Mouse (Mus musculus): ENCODE measurements around the gene Cst8. TPM values are rescaled to one million over a fixed set of nuclear protein-coding genes. Genes with fewer than 3 reads are reported as not detected.
"Not testable (repeated sequence)": the region's sequence is repeated elsewhere in the genome, so short reads cannot be mapped to it uniquely, and the experiment has no call there.

Cst8 gene
- not detected in 2 replicates for polyA plus RNA-seq (2015; fragmentation: Nextera tagmentation; extraction: Ambion mirVana)

- no peak within 1 kb of the TSS for H3K27ac ChIP-seq
- WGBS, result 96% methylated on average over 1 of the region's 1 CpGs
- H3K4me3 ChIP-seq, result no peak within 1 kb of the TSS
- no peaks in the 10 kb centered on the region for H3K36me3 ChIP-seq
- ATAC-seq (ENCODE audit: low FRiP score), result no peak
- no peaks in the 10 kb centered on the region for H3K4me1 ChIP-seq (replicated peaks)
- H3K9me3 ChIP-seq, result no peaks in the 10 kb centered on the region
- H3K27me3 ChIP-seq, result no peaks in the 10 kb centered on the region
- no peak within 1 kb of the TSS for H3K4me2 ChIP-seq
- H3K9ac ChIP-seq, result no peak within 1 kb of the TSS
Observed at GRCm38 (mm10) chr2:148798485-148798884, at the start of gene Cst8. Gene Cst8, plus strand, starts transcription at chr2:148798785.

- no peak within 1 kb of the TSS for H3K27ac ChIP-seq
- 0 out of 2 replicates have a peak, but pooled peaks cover 6% of the 10 kb centered on the region for H3K27me3 ChIP-seq
- H3K9me3 ChIP-seq, result no peaks in the 10 kb centered on the region
- no peak within 1 kb of the TSS for H3K9ac ChIP-seq
- H3K36me3 ChIP-seq, result no peaks in the 10 kb centered on the region
- H3K4me2 ChIP-seq, result no peak within 1 kb of the TSS
- ATAC-seq (ENCODE audit: low FRiP score), result no peak
- H3K4me1 ChIP-seq (replicated peaks), result no peaks in the 10 kb centered on the region
- H3K4me3 ChIP-seq, result no peak within 1 kb of the TSS
- WGBS, result 81% methylated on average over 1 of the region's 1 CpGs
Observed at GRCm38 (mm10) chr2:148750058-148750457, 48.5 kb upstream of the Cst8 start, which contains the start of gene Cstl1. Gene Cstl1, plus strand, starts transcription at chr2:148750358.

DNA sequence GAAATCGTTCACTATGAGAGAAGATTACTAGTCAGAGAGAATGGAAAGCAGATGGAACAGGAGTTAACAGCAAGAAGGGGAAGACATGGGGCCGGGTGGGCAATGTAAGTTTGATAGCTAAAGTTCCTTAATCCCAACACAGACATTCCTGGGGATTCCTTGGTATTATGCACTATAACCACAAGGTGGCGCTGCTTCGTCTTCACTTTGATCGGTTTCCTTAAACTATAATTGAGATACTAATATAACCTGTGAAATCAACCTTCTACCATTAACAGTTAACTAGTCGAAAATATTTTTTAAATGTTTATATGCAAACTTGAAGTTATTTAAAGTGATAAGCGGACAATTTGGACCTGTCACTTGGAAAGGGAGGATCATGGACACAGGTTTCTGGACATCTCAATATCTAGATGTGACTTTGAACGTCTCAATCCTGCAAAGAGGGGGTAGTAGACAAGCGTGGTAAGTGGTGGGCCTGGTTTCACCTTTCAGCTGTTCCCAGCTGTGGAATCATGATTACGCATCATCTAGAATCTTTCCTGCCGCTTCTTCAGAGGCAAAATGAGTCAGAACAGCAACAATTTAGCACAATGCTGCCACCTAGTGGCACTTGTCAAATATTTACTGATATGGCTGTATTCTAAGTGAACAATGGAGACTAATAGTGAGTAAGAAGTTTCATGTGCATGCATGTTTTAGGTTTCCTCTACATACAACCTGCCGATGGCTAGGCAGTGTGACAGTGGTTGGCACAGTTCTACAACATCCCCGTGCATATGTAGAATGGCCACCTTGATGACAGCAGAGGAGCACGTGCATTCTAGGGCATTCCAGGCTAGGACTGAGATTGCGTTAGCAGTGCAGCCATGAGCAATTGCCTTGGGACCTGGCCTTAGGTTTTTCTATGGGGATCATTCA, 46.4 kb upstream of the Cst8 start:
- Histone ChIP-seq H3K9ac (no peak overlapping the region; the same call in 1 of the 2 replicates), H3K4me3 (peak overlapping the region; percentile 34), H3K9me3 (no peaks in the 10 kb centered on the region), H3K4me2 (peak overlapping the region; percentile 61), H3K27me3 (0 out of 2 replicates have a peak, but pooled peaks cover 6% of the 10 kb centered on the region), H3K27ac (no peak overlapping the region), H3K36me3 (no peaks in the 10 kb centered on the region), H3K4me1 (replicated peaks) (no peaks in the 10 kb centered on the region)
- peak; percentile 85 for ATAC-seq (ENCODE audit: low FRiP score)
- WGBS, result 19% methylated on average over 15 of the region's 15 CpGs

- ATAC-seq (ENCODE audit: low FRiP score), result no peak
- H3K9ac ChIP-seq, result no peak overlapping the region
- H3K4me1 ChIP-seq (replicated peaks), result no peaks in the 10 kb centered on the region
- no peaks in the 10 kb centered on the region for H3K36me3 ChIP-seq
- H3K9me3 ChIP-seq, result no peaks in the 10 kb centered on the region
- H3K27me3 ChIP-seq, result 0 out of 2 replicates have a peak, but pooled peaks cover 6% of the 10 kb centered on the region
- no peak overlapping the region for H3K27ac ChIP-seq
- 81% methylated on average over 1 of the region's 1 CpGs for WGBS
- H3K4me2 ChIP-seq, result no peak overlapping the region
- H3K4me3 ChIP-seq, result no peak overlapping the region
Observed at GRCm38 (mm10) chr2:148754310-148754846, 44.2 kb upstream of the Cst8 start.

DNA sequence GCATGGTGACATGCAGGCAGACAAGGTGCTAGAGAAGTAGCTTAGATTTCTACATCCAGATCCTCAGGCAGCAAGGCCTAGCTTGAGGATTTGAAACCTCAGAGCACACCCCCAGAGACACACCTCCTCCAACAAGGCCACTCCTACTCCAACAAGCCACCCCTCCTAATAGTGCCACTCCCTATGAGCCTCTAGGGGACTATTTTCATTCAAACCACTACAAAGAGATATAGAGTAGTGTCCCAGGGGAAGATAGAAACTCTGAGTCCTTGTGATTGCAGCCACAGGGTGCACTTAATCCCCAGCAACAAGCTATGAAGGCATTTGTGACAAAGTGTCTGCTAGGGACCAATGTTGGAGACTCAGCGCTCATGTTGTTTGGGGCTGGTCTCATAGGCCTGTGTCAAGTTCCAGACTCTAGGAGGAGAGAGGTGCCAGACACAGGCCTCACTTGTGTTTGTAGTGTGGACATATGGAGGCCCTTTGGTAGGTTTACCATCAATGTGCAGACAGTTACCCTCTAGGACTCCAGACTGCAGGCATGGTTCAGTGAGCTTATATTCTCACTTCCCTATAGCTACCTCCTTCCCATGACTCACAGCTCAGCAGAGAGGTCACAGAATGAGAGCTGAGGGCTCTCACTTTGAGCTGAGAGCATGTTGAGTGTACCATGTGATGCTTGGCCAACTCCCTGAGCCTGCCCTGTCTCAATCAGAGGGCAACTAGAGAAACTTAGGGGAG, 34.8 kb upstream of the Cst8 start:
- ATAC-seq (ENCODE audit: low FRiP score), result no peak
- Histone ChIP-seq H3K9ac (no peak overlapping the region), H3K4me2 (no peak overlapping the region), H3K27me3 (no peaks in the 10 kb centered on the region), H3K4me1 (replicated peaks) (no peaks in the 10 kb centered on the region), H3K9me3 (no peaks in the 10 kb centered on the region), H3K36me3 (no peaks in the 10 kb centered on the region), H3K27ac (no peak overlapping the region), H3K4me3 (no peak overlapping the region)
- 95% methylated on average over 1 of the region's 1 CpGs for WGBS

DNA sequence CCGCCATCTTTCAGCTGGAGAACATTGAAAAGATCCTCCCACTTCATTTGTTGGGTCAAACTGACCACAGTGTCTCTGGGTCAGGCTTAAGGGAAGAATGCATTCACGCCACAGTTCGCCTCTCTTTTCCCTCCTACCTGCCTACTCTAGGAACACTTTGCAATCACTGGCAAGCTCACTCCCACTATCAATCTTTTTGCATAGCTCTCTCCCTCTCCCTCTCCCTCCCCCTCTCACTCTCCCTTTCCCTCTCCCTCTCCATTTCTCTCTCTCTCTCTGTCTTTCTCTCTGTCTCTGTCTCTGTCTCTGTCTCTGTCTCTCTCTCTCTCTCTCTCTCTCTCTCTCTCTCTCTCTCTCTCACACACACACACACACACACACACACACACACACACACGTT, 27.2 kb upstream of the Cst8 start, which contains the start of gene Cst11:
TSS of gene Cst11 (minus strand) at position 101 of the 400 bp plus-strand sequence.
- not testable (repeated sequence) for ATAC-seq (ENCODE audit: low FRiP score); H3K27ac ChIP-seq; H3K4me2 ChIP-seq; H3K36me3 ChIP-seq; H3K4me3 ChIP-seq; H3K4me1 ChIP-seq (replicated peaks); H3K9ac ChIP-seq; H3K27me3 ChIP-seq; H3K9me3 ChIP-seq
- WGBS, result 80% methylated on average over 4 of the region's 4 CpGs

DNA sequence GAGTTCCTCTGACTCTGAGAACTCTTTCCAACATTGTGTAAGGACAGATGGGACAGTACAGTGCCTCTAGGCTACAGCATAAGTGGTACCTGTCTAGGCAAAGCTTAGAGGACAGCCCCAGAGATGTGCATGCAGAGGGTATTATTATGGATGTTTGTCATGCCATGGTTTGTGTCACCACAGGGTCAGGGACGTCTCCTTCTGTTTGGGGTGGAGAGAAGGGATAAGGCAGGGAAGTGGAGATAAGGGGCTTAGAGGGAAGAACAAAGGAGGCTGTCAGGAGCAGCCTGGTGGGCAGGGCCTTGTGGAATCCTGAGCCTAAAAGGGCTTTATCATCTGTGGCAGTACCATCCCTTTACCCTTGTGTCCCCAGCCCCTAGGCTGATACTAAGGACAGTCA, 16.9 kb upstream of the Cst8 start, which contains the start of gene 8030411F24Rik:
TSS of gene 8030411F24Rik (plus strand) at position 301 of the 400 bp plus-strand sequence.
- H3K4me1 ChIP-seq (replicated peaks), result no peaks in the 10 kb centered on the region
- no peaks in the 10 kb centered on the region for H3K36me3 ChIP-seq
- H3K9me3 ChIP-seq, result no peaks in the 10 kb centered on the region
- no peak within 1 kb of the TSS for H3K9ac ChIP-seq
- no peaks in the 10 kb centered on the region for H3K27me3 ChIP-seq
- no peak within 1 kb of the TSS for H3K4me3 ChIP-seq
- no peak within 1 kb of the TSS for H3K4me2 ChIP-seq
- WGBS, result 11% methylated on average over 1 of the region's 1 CpGs
- no peak for ATAC-seq (ENCODE audit: low FRiP score)
- H3K27ac ChIP-seq, result no peak within 1 kb of the TSS

DNA sequence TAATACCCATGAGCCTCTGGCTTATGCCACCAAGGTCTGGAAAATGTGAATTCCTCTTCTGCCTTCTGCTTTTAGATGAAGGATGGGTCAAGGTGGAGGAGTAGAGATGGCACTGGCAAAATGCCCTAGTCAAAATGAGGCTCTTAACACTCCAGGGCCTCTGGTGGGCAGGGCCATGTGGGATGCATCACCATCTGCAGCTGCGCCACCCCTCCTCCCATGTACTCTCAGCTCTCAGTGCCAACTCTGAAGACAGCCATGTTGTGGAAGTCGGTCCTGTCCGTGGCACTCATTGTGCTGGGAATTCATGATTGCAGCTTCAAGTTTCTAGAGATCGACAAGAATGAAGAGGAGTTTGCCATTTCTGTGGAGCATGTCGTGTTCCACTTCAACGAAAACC, 9.4 kb upstream of the Cst8 start, which contains the start of gene Cst12:
TSS of gene Cst12 (plus strand) at position 220 of the 400 bp plus-strand sequence.
- 99% methylated on average over 6 of the region's 6 CpGs for WGBS
- H3K4me2 ChIP-seq, result no peak within 1 kb of the TSS
- no peaks in the 10 kb centered on the region for H3K9me3 ChIP-seq
- H3K4me3 ChIP-seq, result no peak within 1 kb of the TSS
- no peaks in the 10 kb centered on the region for H3K36me3 ChIP-seq
- no peaks in the 10 kb centered on the region for H3K4me1 ChIP-seq (replicated peaks)
- no peak for ATAC-seq (ENCODE audit: low FRiP score)
- no peaks in the 10 kb centered on the region for H3K27me3 ChIP-seq
- no peak within 1 kb of the TSS for H3K27ac ChIP-seq
- no peak within 1 kb of the TSS for H3K9ac ChIP-seq

- Histone ChIP-seq H3K4me2 (no peak overlapping the region), H3K4me1 (replicated peaks) (no peaks in the 10 kb centered on the region), H3K27me3 (no peaks in the 10 kb centered on the region), H3K36me3 (no peaks in the 10 kb centered on the region), H3K9me3 (no peaks in the 10 kb centered on the region), H3K9ac (no peak overlapping the region), H3K4me3 (no peak overlapping the region), H3K27ac (no peak overlapping the region)
- ATAC-seq (ENCODE audit: low FRiP score), result no peak
- WGBS, result 64% methylated on average over 3 of the region's 3 CpGs
Observed at GRCm38 (mm10) chr2:148801491-148801921, 2.9 kb downstream of the Cst8 start.

DNA sequence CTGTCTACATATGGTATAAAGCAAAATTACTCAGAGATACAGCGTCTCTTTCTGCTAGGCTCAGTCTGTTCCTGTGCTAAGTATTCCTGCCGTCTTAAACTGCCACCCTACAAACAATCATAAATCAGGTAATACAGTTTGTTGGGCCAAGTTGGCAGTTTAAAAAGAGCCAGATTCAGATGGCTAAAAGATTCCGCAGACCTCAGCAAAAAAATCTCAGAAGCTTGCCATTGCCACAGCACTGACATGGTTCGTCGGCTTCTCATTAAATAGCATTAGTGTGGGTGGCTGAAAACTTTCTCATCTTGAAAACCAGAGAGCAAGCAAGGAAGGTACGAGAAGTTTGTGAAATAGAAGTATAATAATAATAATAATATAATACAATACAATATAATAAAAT, 8.1 kb downstream of the Cst8 start:
- no peaks in the 10 kb centered on the region for H3K4me1 ChIP-seq (replicated peaks)
- H3K4me3 ChIP-seq, result no peak overlapping the region
- WGBS, result 81% methylated on average over 6 of the region's 6 CpGs
- no peaks in the 10 kb centered on the region for H3K9me3 ChIP-seq
- no peak overlapping the region for H3K9ac ChIP-seq
- H3K27ac ChIP-seq, result no peak overlapping the region
- no peaks in the 10 kb centered on the region for H3K27me3 ChIP-seq
- no peak for ATAC-seq (ENCODE audit: low FRiP score)
- no peak overlapping the region for H3K4me2 ChIP-seq
- H3K36me3 ChIP-seq, result no peaks in the 10 kb centered on the region

DNA sequence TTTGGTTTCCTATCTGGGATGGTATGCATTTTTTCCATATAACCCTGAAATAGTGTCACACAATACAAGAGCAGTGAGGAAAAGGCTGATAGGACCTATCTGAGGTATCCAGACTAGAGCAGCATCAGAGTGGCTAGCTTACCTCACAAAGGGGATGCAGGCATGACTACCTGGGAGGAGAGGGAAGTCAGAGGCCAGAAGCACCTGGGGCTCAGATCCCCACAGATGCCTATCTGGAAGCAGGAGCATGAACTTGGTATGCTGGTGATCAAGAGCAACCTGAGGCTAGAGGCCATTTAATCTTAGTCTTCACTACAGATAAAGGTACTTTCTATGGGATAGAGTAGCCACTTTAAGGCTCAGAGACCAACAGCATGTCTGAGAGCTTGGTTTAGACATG, 21.3 kb downstream of the Cst8 start, which contains the start of gene Cst13:
TSS of gene Cst13 (plus strand) at position 173 of the 400 bp plus-strand sequence.
- Histone ChIP-seq H3K4me2 (no peak within 1 kb of the TSS), H3K9ac (no peak within 1 kb of the TSS), H3K9me3 (no peaks in the 10 kb centered on the region), H3K27me3 (no peaks in the 10 kb centered on the region), H3K36me3 (no peaks in the 10 kb centered on the region), H3K4me1 (replicated peaks) (no peaks in the 10 kb centered on the region), H3K4me3 (no peak within 1 kb of the TSS), H3K27ac (no peak within 1 kb of the TSS)
- ATAC-seq (ENCODE audit: low FRiP score), result no peak

DNA sequence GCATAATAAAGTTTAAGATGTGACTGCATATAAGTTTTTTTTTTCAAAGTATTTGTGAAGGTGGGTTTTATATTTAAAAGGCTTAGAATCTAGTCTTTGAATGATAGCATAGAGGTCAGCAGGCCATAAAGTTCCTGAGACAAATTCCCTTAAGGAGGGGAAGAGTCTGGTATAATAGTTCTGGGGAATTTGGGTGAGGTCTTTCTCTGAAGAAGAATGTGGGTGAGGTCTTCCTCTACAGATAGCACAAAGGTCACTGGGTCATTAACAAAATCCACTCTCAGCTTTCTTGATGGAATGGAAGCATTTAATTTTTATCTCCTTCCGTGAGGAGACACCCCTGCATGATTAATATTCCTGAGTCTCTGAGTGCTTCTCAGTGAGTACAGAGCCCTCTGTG, 27.4 kb downstream of the Cst8 start:
- 82% methylated on average over 1 of the region's 1 CpGs for WGBS
- no peaks in the 10 kb centered on the region for H3K9me3 ChIP-seq
- no peak for ATAC-seq (ENCODE audit: low FRiP score)

More for the DNA sequence above, 27.4 kb downstream of the Cst8 start:
- Histone ChIP-seq H3K4me1 (replicated peaks) (no peaks in the 10 kb centered on the region), H3K27me3 (no peaks in the 10 kb centered on the region), H3K4me2 (no peak overlapping the region), H3K36me3 (no peaks in the 10 kb centered on the region), H3K27ac (no peak overlapping the region), H3K4me3 (no peak overlapping the region), H3K9ac (no peak overlapping the region)
